Mouse (Mus musculus) myocyte (in vitro differentiated cells): Measurements from ENCODE around the gene Amigo3.

Experiments
- CEBPB ChIP-seq: IDR thresholded peaks from 2 replicates; pipeline ENCODE4 v1.6.1; 2011; ENCODE audit warnings: mild to moderate bottlenecking, moderate library complexity; ENCODE audit not compliant: poor library complexity, insufficient read depth, severe bottlenecking
- E2F4 ChIP-seq: IDR thresholded peaks from one replicate; pipeline ENCODE4 v1.6.1; 2011; ENCODE audit warnings: mild to moderate bottlenecking, control low read depth, moderate library complexity; ENCODE audit not compliant: insufficient read depth
- MAX ChIP-seq: IDR thresholded peaks from one replicate; pipeline ENCODE4 v1.6.1; 2011; ENCODE audit warnings: low read depth, mild to moderate bottlenecking, control low read depth
- MYOD1 ChIP-seq, 3 experiments: IDR thresholded peaks; one replicate each; pipeline ENCODE4 v1.6.1; 2011; ENCODE audit warnings: control low read depth in 2 of 3, low read depth in 2 of 3, mild to moderate bottlenecking in 2 of 3, moderate library complexity in 1 of 3; ENCODE audit not compliant: insufficient read length in 2 of 3, control insufficient read depth in 1 of 3
- MYOG ChIP-seq, 3 experiments: IDR thresholded peaks; one replicate each; pipeline ENCODE4 v1.6.1; 2011; ENCODE audit warnings: control low read depth in 2 of 3, low read depth in 2 of 3, mild to moderate bottlenecking in 2 of 3; ENCODE audit not compliant: insufficient read length in 2 of 3, control insufficient read depth in 1 of 3, insufficient read depth in 1 of 3
- POLR2A ChIP-seq: IDR thresholded peaks from one replicate; pipeline ENCODE4 v1.6.1; 2011; ENCODE audit warnings: low read depth, mild to moderate bottlenecking, control low read depth, moderate library complexity; ENCODE audit not compliant: insufficient read length
- POLR2AphosphoS2 ChIP-seq: IDR thresholded peaks from one replicate; pipeline ENCODE4 v1.6.1; 2011; ENCODE audit warnings: low read depth, control low read depth; ENCODE audit not compliant: insufficient read length
- REST ChIP-seq: IDR thresholded peaks from one replicate; pipeline ENCODE4 v1.6.1; 2011; ENCODE audit warnings: mild to moderate bottlenecking, control low read depth, moderate library complexity; ENCODE audit not compliant: insufficient read depth, insufficient read length
- SRF ChIP-seq: IDR thresholded peaks from one replicate; pipeline ENCODE4 v1.6.1; 2011; ENCODE audit warnings: low read depth; ENCODE audit not compliant: control insufficient read depth, insufficient read length
- TCF12 ChIP-seq: IDR thresholded peaks from one replicate; pipeline ENCODE4 v1.6.1; 2011; ENCODE audit warnings: mild to moderate bottlenecking, control low read depth; ENCODE audit not compliant: poor library complexity, insufficient read depth, severe bottlenecking
- TCF3 ChIP-seq: IDR thresholded peaks from one replicate; pipeline ENCODE4 v1.6.1; 2011; ENCODE audit warnings: low read depth, control low read depth; ENCODE audit not compliant: insufficient read length
- USF1 ChIP-seq: IDR thresholded peaks from one replicate; pipeline ENCODE4 v1.6.1; 2011; ENCODE audit warnings: low read depth, mild to moderate bottlenecking, control low read depth, moderate library complexity

DNA sequence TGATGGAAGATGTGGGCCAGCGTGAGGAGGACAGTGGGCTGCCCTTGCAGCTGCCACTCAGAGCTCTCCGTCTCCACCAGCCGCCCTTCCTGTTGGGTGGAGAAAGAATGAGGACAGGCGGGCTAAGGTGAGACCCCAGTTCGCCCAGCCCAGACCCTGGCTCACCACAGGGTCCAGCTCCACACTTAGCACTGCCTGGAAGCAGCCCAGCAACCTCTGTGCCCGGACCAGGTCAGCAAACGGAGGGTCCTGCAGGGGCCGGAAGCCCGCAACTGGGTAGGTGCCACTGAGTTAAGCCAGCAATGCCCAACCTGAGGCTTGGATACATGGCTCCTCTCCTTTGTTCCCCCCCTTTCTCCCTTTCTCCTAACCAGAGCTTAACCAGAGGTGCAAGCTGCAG lies 16.0 kb downstream of the Amigo3 start:
- TF ChIP-seq USF1: no peak
- no peak for TF ChIP-seq POLR2A
- no peak for TF ChIP-seq CEBPB
- TF ChIP-seq E2F4: no peak
- no peak for TF ChIP-seq MAX
- TF ChIP-seq MYOG (IDR thresholded peaks at IDR 0.05; ENCODE audit: control insufficient read depth in 1 of 3, insufficient read depth in 1 of 3, insufficient read length in 2 of 3, low read depth in 2 of 3): no peak
- no peak for TF ChIP-seq POLR2AphosphoS2
- no peak for TF ChIP-seq SRF
- TF ChIP-seq TCF12: no peak
- no peak for TF ChIP-seq REST
- TF ChIP-seq MYOD1 (IDR thresholded peaks at IDR 0.05; ENCODE audit: control insufficient read depth in 1 of 3, insufficient read length in 2 of 3, low read depth in 2 of 3): no peak
- TF ChIP-seq TCF3: no peak
